Mouse (Mus musculus): ENCODE results near the gene Micu1. TPM values are rescaled to one million over a fixed set of nuclear protein-coding genes. Genes with fewer than 3 reads are reported as not detected.

Micu1 gene
- polyA plus RNA-seq (2011; ENCODE audit: insufficient read depth, insufficient read length, low read depth, missing spikeins), result 22.9 and 26.2 TPM in 2 replicates

GRCm38 (mm10) chr10:59702207-59703032 lies at the start of gene Micu1:
Micu1 (plus strand) TSS chr10:59702477.
- H3K27me3 ChIP-seq (ENCODE audit: control insufficient read depth, insufficient read depth, low read length, poor library complexity, severe bottlenecking), result no peaks in the 10 kb centered on the region
- peak within 1 kb of the TSS; percentile 81 for H3K4me3 ChIP-seq (ENCODE audit: low read depth, low read length)
- H3K4me1 ChIP-seq (ENCODE audit: control insufficient read depth, insufficient read depth, low read length), result peaks cover 1% of the 10 kb centered on the region
- TF ChIP-seq POLR2A (IDR thresholded peaks at IDR 0.05; ENCODE audit: insufficient read depth, low read length) (peak; percentile 64), EP300 (IDR thresholded peaks at IDR 0.05; ENCODE audit: insufficient read depth, low read depth, low read length) (peak; percentile 66; the same call in 1 of the 2 replicates), CTCF (IDR thresholded peaks at IDR 0.05; ENCODE audit: low read depth, low read length) (no peak)
- H3K9me3 ChIP-seq (replicated peaks; ENCODE audit: control insufficient read depth, insufficient read depth, low read length, poor library complexity, severe bottlenecking), result no peaks in the 10 kb centered on the region
- H3K36me3 ChIP-seq (ENCODE audit: control insufficient read depth, insufficient read depth, low read length, poor library complexity, severe bottlenecking), result no peaks in the 10 kb centered on the region
- H3K9ac ChIP-seq (ENCODE audit: low read depth, poor library complexity, severe bottlenecking), result peak within 1 kb of the TSS; percentile 61
- H3K27ac ChIP-seq (ENCODE audit: insufficient read depth, low read length), result peak within 1 kb of the TSS; percentile 47

GRCm38 (mm10) chr10:59656799-59657198 lies 45.5 kb upstream of the Micu1 start:
- H3K9me3 ChIP-seq (replicated peaks; ENCODE audit: control insufficient read depth, insufficient read depth, low read length, poor library complexity, severe bottlenecking), result peaks cover 7% of the 10 kb centered on the region; the same call in 1 of the 2 replicates
- no peaks in the 10 kb centered on the region for H3K4me1 ChIP-seq (ENCODE audit: control insufficient read depth, insufficient read depth, low read length)
- TF ChIP-seq POLR2A (IDR thresholded peaks at IDR 0.05; ENCODE audit: insufficient read depth, low read length) (no peak), EP300 (IDR thresholded peaks at IDR 0.05; ENCODE audit: insufficient read depth, low read depth, low read length) (no peak), CTCF (IDR thresholded peaks at IDR 0.05; ENCODE audit: low read depth, low read length) (no peak)
- H3K27me3 ChIP-seq (ENCODE audit: control insufficient read depth, insufficient read depth, low read length, poor library complexity, severe bottlenecking), result no peaks in the 10 kb centered on the region
- no peak overlapping the region for H3K9ac ChIP-seq (ENCODE audit: low read depth, poor library complexity, severe bottlenecking)
- H3K27ac ChIP-seq (ENCODE audit: insufficient read depth, low read length), result no peak overlapping the region
- H3K36me3 ChIP-seq (ENCODE audit: control insufficient read depth, insufficient read depth, low read length, poor library complexity, severe bottlenecking), result no peaks in the 10 kb centered on the region
- H3K4me3 ChIP-seq (ENCODE audit: low read depth, low read length), result no peak overlapping the region

GRCm38 (mm10) chr10:59664765-59665164 lies 37.5 kb upstream of the Micu1 start:
- TF ChIP-seq POLR2A (IDR thresholded peaks at IDR 0.05; ENCODE audit: insufficient read depth, low read length) (no peak), EP300 (IDR thresholded peaks at IDR 0.05; ENCODE audit: insufficient read depth, low read depth, low read length) (no peak), CTCF (IDR thresholded peaks at IDR 0.05; ENCODE audit: low read depth, low read length) (no peak)
- Histone ChIP-seq H3K4me1 (ENCODE audit: control insufficient read depth, insufficient read depth, low read length) (no peaks in the 10 kb centered on the region), H3K9ac (ENCODE audit: low read depth, poor library complexity, severe bottlenecking) (no peak overlapping the region), H3K27ac (ENCODE audit: insufficient read depth, low read length) (no peak overlapping the region), H3K36me3 (ENCODE audit: control insufficient read depth, insufficient read depth, low read length, poor library complexity, severe bottlenecking) (no peaks in the 10 kb centered on the region), H3K4me3 (ENCODE audit: low read depth, low read length) (no peak overlapping the region), H3K9me3 (replicated peaks; ENCODE audit: control insufficient read depth, insufficient read depth, low read length, poor library complexity, severe bottlenecking) (peaks cover 7% of the 10 kb centered on the region; the same call in 1 of the 2 replicates), H3K27me3 (ENCODE audit: control insufficient read depth, insufficient read depth, low read length, poor library complexity, severe bottlenecking) (no peaks in the 10 kb centered on the region)

DNA sequence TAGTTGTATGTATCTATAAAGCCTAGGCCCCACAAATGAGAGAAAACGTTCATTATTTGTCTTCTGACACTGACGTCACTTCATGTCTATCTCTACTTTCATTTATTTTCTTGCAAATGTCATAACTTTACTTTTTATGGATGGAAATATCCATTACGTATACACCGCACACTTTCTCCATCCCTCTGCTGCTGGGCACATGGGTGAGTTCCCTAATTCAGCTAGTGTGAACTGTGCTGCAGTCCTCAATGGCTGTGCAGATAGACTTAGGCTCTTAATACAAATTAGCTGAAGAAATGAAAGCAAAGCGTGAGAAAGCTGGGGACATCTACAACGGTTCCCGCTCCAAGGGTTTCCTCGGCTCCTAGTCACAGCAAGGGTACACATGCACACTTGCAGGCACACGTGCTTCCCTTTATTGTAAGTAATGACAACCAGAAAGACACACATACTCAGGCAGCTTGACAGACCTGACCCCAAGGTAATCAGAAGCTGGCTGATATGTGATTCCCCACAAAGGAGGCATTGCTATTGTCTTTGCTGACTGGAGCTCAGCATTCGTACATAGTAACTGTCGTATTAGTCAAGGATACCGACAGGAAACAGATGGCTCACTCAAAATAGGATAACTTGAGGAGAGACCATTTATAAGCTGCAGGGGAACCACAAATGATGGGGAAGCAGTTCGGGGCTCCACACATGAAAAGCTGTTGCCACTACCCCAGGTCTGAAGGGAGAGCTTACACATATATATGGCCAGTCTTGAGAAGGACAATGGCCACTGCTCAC lies 36.6 kb upstream of the Micu1 start:
- TF ChIP-seq POLR2A (IDR thresholded peaks at IDR 0.05; ENCODE audit: insufficient read depth, low read length) (no peak), CTCF (IDR thresholded peaks at IDR 0.05; ENCODE audit: low read depth, low read length) (no peak), EP300 (IDR thresholded peaks at IDR 0.05; ENCODE audit: insufficient read depth, low read depth, low read length) (no peak)
- no peaks in the 10 kb centered on the region for H3K27me3 ChIP-seq (ENCODE audit: control insufficient read depth, insufficient read depth, low read length, poor library complexity, severe bottlenecking)
- no peaks in the 10 kb centered on the region for H3K4me1 ChIP-seq (ENCODE audit: control insufficient read depth, insufficient read depth, low read length)
- no peak overlapping the region for H3K27ac ChIP-seq (ENCODE audit: insufficient read depth, low read length)
- no peaks in the 10 kb centered on the region for H3K36me3 ChIP-seq (ENCODE audit: control insufficient read depth, insufficient read depth, low read length, poor library complexity, severe bottlenecking)
- H3K9ac ChIP-seq (ENCODE audit: low read depth, poor library complexity, severe bottlenecking), result no peak overlapping the region
- H3K9me3 ChIP-seq (replicated peaks; ENCODE audit: control insufficient read depth, insufficient read depth, low read length, poor library complexity, severe bottlenecking), result peaks cover under 1% of the 10 kb centered on the region; the same call in 1 of the 2 replicates
- H3K4me3 ChIP-seq (ENCODE audit: low read depth, low read length), result no peak overlapping the region

- no peak overlapping the region for H3K4me3 ChIP-seq (ENCODE audit: low read depth, low read length)
- no peak overlapping the region for H3K27ac ChIP-seq (ENCODE audit: insufficient read depth, low read length)
- H3K36me3 ChIP-seq (ENCODE audit: control insufficient read depth, insufficient read depth, low read length, poor library complexity, severe bottlenecking), result no peaks in the 10 kb centered on the region
- H3K4me1 ChIP-seq (ENCODE audit: control insufficient read depth, insufficient read depth, low read length), result no peaks in the 10 kb centered on the region
- no peak overlapping the region for H3K9ac ChIP-seq (ENCODE audit: low read depth, poor library complexity, severe bottlenecking)
- TF ChIP-seq CTCF (IDR thresholded peaks at IDR 0.05; ENCODE audit: low read depth, low read length) (no peak), POLR2A (IDR thresholded peaks at IDR 0.05; ENCODE audit: insufficient read depth, low read length) (no peak), EP300 (IDR thresholded peaks at IDR 0.05; ENCODE audit: insufficient read depth, low read depth, low read length) (no peak)
- H3K9me3 ChIP-seq (replicated peaks; ENCODE audit: control insufficient read depth, insufficient read depth, low read length, poor library complexity, severe bottlenecking), result no peaks in the 10 kb centered on the region
- no peaks in the 10 kb centered on the region for H3K27me3 ChIP-seq (ENCODE audit: control insufficient read depth, insufficient read depth, low read length, poor library complexity, severe bottlenecking)
Observed at GRCm38 (mm10) chr10:59667377-59667776, 34.9 kb upstream of the Micu1 start.

All from ES-Bruce4 (cell line).